Mouse (Mus musculus) testis, postnatal 14 days (tissue): ENCODE data around the gene Fgfr2.
A peak's percentile ranks its signal among the peaks of the same experiment; 100 is the strongest.

Source experiments
- DNase-seq: peaks from one replicate; pipeline ENCODE4 v3.0.0; 2021; ENCODE audit warnings: low spot score

The Fgfr2 gene

GRCm38 (mm10) chr7:133040688-133041345, 82.3 kb downstream of the Fgfr2 start:
- peak; percentile 32 for DNase-seq

GRCm38 (mm10) chr7:133039556-133040255, 83.4 kb downstream of the Fgfr2 start:
- no peak for DNase-seq

GRCm38 (mm10) chr7:133037618-133038017, 85.5 kb downstream of the Fgfr2 start:
- DNase-seq: no peak

- no peak for DNase-seq
Observed at GRCm38 (mm10) chr7:133037217-133037616, 85.9 kb downstream of the Fgfr2 start.

DNA sequence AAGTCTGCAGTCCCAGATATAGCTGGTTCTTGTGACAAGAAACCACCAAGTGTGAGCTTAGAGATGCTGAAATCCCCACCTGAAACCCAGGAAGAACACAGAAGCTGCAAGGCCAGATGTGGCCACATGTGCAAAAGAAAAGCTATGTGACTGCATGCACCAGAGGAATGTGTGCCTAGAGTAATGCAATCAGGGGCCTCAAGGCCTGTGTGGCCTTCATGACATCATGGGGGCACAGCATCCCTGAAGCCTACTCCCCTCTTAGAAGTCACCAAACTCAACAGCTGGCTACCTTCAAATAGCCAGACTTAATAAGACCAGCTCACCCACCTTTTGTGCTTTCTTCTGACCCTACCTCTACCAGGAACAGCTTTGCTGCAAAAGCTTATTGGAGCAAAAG, 87.2 kb downstream of the Fgfr2 start:
- no peak for DNase-seq

DNA sequence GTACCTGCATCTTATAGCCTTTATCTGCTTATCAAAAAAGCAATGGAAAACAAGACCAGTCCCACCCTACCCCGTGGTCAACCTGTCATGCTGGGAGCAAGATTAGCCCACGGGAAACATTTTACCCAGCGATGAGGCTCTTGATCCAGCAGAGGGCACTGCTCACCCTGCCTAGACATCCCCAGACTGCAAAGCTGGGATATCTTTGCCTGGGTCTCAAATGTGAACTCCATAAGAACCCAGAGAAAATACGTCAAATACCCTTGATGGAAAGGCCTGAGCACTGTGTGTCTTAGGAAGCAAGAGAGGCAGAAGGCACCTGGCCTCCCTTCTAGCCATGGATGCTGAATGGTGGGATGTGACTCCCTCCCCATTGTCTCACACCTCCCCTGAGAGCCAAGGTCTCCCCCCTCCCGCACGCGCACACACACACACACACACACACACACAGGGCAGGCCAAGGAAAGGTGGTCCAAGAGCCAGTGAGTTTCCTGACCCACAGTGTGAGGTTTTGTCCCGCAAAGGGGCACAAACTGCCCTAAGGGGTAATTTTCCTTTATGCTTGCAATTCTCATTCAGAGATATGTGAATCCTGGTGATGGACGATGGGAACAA, 90.5 kb downstream of the Fgfr2 start:
- no peak for DNase-seq

GRCm38 (mm10) chr7:133029496-133030047, 93.6 kb downstream of the Fgfr2 start:
- no peak for DNase-seq

DNA sequence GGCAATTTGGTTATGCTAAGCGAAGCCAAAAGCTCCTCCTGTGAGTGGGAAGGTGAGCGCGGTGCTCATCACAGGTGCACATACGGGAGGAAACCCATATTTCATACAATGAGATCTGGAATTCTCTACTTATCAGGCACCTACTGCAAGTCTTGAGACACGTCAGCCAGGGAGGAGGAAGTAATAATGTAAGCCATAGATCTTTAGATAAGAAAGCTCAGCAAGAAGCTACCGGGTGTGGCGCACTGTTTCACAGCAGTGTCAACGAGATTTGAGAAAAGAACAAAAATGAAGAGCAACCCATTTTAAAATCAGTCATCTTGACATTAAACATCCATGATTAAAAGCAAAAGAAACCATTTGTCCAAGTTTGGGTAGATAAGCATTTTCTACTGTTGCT, 94.1 kb downstream of the Fgfr2 start:
- no peak for DNase-seq

DNA sequence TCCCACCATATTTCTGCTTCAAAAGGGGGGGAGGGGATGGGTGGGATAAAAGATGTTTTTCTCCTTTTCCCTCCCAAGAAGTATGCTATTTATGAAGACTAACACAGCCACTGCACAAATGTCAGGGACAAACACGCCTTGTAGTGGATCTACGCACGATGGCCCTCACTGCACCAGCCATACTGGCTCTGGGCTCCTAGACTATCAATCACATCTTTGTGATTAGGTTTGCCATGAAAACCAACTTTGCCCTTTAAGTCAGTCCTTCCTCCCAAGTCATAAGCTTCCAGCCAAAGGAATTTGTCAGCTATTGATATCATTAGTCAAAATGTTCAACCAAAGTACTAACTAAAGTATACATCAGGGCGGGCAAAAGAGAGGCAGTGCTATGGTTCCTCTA, 95.2 kb downstream of the Fgfr2 start:
- DNase-seq: no peak

- DNase-seq: no peak
Observed at GRCm38 (mm10) chr7:133024694-133025093, 98.5 kb downstream of the Fgfr2 start.

DNA sequence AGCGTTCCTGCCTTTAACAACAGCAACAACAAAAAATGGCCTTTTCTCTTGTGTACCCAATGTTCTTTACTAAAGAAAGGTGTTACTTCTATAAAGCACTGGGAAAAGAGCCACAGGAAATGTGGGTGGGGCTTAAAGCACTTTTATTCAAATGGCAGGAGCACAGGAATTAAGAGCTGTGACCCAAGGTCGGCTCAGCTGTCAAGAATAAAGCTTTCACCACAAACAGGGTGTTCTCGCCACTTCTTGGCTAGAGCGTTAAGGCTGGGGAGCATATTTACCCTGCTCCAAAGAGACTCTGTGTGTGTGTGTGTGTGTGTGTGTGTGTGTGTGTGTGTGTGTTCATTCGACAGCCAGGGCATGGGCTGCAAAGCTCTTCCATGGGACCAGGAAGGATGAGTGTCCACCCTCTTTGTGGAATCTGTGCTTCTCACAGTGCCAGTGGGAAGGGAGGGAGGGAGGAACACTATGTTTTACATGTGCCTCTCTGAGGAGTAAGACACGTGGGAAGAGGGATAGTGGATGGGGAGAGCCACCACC, 103.6 kb downstream of the Fgfr2 start:
- DNase-seq: no peak

DNA sequence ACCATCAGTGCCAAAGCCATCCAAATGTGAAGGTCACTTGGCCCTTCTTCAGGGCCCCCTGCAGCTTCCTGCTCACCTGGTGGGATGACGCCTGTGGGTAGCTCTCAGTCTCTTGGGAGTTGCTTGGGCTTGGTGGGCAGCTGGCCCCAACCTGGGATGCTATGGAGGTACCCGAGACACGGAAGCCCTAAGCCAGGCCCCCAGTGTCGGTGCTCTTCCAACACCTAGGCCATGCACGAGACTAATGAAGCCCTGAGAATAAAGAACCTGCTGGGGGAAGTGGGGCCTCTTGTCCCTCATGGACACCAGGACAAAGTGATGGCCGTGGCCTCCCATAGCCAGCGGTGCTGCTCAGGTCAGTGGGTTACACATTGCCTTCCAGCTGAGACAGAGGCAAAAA, 104.2 kb downstream of the Fgfr2 start:
- no peak for DNase-seq

DNA sequence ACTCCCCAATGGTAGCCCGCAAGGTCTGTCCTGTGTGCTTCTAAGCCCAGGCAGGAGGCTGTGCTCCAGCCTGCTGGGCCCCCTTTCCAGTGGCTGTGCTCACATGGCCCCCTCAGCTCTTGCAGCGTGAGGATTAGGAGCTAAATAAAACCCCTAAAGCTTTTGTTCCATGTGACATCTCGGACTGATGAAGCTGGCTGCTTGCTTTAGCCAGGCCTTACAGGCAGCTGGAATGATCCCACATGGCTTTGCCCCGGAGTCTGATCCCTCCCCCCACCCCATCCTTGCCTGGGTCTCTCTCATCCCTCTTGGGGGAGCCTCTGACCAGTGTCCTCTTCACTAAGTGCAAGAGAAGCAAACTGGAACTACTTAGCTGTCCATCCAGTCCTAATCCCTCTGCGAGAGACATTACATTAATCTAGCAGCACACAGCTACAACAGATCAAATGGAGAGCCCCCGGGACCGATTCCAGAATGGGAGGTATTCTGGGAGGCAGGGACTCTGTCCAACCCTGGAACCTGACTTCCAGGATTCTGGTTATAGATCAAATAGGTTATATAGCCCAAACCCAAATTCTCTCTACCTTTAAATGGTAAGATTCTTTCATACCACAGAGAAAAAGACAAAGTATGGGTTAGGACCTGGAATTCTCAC, 107.6 kb downstream of the Fgfr2 start:
- DNase-seq: no peak

GRCm38 (mm10) chr7:133014631-133015030, 108.5 kb downstream of the Fgfr2 start:
- DNase-seq: no peak

- DNase-seq: no peak
Observed at GRCm38 (mm10) chr7:133013923-133014322, 109.2 kb downstream of the Fgfr2 start.

- no peak for DNase-seq
Observed at GRCm38 (mm10) chr7:133012637-133013366, 110.3 kb downstream of the Fgfr2 start.

GRCm38 (mm10) chr7:133011611-133012010, 111.5 kb downstream of the Fgfr2 start:
- DNase-seq: no peak

DNA sequence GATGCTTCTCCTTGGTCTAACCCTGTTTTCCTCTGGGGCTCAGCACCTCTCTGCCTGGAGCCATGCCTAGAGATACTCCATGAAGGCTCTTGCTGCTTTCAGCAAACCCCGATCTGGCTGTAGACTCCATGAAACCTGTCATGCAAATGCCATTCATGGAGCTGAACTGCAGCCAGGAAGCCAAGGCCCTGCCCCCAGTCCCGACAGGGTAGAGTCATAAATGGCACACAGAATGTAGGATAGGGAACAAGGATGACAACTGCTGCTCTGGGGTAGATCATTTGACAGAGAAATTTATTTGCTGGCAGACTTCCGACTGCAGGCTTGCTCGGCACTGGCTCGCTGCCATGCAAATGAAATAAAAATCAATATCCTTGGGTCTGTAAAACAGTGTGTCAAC, 112.0 kb downstream of the Fgfr2 start:
- DNase-seq: no peak

GRCm38 (mm10) chr7:133010477-133010876, 112.7 kb downstream of the Fgfr2 start:
- no peak for DNase-seq

- no peak for DNase-seq
Observed at GRCm38 (mm10) chr7:133009676-133010075, 113.5 kb downstream of the Fgfr2 start.

DNA sequence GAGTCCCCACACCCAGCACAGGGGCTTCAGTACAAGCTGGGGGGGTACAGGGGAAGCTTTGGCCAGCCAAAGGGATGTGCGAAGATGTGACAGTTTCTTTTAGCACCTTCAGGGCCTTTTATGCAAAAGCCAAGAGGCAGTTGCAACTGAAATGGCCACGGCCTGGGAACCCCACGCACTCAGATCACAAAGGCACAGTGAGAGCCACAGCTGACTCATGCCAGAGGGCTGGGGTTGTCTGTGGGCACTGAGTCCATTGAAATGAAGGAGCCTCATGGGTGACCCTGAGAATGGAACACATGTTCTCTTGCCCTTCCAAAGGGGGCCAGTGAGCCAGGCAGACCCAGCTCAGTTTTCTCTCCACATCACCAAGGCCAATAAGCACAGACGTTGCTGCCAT, 114.5 kb downstream of the Fgfr2 start:
- DNase-seq: no peak

DNA sequence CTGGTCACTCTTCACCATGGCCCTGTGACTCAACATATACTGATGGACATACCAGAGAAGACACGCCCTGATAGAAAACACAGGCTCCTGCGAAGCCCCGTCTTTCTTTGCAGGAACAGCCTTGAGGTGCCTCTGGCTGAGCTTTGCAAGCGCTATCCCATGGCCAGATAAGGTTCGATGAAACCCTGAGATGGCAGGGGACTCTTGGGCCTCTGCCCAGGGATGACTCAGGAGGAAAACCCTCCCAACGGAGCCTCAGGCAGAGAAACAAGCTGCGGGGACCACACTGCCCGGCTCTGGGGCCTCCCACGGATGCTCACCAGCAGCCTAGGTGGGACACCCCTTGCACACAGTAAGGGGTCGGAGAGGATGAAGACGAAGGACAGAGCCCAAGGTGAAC, 115.8 kb downstream of the Fgfr2 start:
- DNase-seq: no peak
